Mouse (Mus musculus): ENCODE results near the gene C1s2.
"Not testable (repeated sequence)": the region's sequence is repeated elsewhere in the genome, so short reads cannot be mapped to it uniquely, and the experiment has no call there.

Gene C1s2

DNA sequence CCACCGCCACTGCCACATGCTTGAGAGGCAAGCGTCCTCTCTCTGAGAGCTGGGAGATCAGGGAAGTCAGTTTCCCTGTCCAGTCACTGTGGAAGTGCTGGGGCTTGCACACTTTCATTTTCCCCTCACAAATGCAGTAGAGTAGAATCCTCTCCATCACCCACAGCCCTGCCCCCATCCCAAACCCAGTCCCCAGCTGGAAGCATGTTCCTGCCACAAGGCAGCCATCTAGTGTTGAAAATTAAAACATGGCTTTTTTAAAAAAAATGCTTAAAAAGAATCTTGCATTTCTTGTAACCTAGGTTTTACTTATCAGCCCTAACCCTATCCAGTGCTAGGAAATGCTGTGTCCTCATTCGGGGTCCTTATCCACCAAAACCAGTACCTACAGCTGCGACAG lies 4.2 kb upstream of the C1s2 start:
- no peak for DNase-seq (ENCODE audit: low spot score in 2 of 2)

DNA sequence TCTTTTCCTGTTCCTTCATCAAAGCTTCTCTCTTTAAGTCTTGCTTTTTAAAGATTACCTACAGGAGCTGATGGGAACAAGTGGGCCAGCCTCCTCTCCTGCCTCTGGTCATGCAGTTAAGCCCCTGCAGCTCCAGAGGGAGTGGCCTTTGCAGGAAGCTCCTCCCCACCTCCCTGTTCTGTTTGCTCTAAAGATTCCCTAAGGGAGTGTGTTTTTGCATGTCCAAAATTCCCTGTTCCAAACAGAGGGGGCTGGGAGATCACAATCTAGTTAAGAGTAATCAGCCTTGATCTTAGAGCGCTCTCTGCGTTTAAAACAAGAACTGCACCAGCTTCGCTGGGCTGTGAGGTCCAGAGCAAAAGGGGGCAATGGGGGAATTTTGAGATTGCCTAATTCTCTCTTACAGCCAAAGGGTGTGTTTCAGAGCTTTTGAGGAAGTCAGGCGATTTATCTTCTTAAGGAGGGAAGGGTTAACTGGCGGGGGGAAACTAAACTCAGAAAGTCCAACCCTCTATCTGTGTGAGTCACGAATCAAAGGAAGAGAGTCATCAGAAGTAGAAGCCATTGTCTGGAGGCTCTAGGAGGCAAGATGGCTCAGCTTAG lies 1.1 kb upstream of the C1s2 start:
- not testable (repeated sequence) for DNase-seq (ENCODE audit: low spot score in 2 of 2)

DNA sequence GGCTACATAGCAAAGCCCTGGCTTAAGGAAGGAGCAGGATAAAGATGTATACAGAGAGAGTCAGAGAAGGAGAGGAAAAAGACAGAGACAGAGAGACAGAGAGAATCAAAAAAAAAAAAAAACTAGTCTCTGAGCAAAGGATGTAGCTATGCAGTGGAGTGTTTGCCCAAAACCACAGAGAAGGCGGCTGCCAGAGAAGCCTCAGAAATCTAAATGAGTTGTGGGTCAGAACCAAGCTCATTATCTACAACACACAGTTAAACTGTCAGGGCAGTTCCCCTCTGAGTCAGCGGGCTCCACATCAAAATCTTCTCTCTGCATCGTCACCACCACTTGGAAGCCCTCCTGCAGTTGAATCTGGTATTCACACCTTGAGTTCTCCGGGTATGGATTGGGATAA lies 5.1 kb downstream of the C1s2 start:
- DNase-seq (ENCODE audit: low spot score in 2 of 2): no peak

DNA sequence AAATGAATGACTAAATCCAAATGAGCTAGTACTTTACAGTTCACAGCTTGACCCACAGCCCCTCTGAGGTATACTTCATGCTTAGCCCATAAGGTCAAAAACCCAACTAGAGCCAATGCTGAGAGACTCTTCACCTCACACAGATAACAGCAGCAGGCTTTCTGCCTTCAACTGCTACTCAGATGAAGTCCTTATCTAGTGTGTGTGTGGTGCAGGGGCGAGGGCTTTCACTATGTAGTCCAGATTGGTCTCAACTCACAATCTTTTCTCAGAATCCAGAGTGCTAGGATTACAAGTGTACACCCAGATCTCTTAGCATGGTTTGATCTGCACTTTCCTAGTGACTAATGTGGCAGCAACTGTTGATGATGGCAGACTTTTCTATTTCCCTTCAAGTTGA lies 9.7 kb downstream of the C1s2 start:
- DNase-seq (ENCODE audit: low spot score in 2 of 2): not testable (repeated sequence)

DNA sequence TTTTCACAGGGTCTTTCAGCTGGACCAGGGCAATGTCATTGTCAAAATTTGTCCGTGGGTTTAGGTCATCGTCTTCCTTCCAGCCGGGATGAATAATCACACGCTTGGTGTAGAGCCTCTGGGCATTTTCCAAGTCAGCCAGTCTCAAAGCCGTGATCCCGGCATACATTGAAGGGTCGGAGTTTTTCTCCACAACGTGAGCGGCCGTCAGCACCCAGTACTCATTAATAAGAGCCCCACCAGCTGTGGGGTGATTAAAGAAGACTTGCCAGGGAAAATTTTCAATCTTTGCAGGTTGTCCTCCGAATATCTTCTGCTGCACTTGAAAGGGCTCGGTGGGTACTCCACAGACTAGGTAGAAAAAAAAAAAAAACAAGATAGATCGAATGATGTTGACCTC lies 10.3 kb downstream of the C1s2 start:
- no peak for DNase-seq (ENCODE audit: low spot score in 2 of 2)

DNA sequence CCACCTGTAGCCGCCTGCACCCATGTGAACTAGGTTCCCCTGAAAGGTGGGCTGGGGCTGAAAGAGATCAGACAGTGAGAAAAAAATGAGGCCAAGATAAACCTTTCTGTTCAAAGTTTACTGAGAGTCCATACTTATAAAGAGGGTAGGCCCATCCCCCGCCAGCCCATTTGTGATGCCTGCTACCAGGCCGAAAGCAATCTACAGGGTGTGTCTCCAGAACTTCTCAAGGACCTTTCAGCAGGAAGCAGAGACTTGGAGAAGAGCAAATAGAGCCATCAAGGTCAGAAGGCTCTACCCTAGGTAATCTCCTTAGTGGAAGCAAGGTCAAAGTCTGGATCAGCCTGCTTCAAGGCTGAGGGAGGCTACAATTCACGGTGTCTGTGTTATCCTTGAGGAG lies 33.9 kb downstream of the C1s2 start:
- DNase-seq (ENCODE audit: low spot score in 2 of 2): no peak

DNA sequence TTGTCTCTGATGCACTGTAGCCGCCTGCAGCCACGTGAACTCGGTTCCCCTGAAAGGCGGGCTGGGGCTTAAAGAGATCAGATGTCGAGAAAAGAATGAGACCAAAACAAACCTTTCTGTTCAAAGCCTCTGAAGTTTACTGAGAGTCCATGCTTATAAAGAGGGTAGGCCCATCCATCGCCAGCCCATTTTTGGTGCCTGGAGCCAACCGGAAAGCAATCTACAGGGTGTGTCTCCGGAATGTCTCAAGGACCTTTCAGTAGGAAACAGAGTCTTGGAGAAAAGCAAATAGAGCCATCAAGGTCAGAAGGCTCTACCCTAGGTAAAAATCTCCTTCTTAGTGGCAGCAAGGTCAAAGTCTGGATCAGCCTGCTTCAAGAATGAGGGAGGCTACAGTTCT lies 42.8 kb downstream of the C1s2 start:
- no peak for DNase-seq (ENCODE audit: low spot score in 2 of 2)

DNA sequence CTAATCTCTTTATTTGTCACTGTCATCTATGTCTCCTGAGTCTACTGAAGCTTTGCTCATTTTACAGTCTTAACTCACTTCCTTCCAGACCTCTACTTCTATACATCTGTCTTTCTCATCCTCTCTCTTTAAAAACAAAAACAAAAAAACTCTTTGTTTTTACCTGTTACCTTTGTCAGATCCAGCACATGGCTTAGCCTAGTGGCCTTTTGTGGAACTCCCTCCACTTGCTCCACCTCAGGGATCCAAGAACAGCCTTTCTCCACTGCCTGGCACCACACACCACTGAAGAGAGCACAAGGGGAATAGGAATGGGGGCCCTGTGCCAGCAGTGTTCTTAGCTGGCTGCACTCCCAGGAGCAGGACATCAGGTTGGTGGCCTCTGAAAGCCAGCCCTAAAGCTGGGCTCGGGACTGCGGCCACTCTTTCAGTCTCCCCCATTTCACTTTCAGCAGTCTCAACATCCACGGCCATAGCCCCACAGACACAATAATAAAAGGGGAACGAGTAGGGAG lies 43.6 kb downstream of the C1s2 start:
- no peak for DNase-seq (ENCODE audit: low spot score in 2 of 2)

DNA sequence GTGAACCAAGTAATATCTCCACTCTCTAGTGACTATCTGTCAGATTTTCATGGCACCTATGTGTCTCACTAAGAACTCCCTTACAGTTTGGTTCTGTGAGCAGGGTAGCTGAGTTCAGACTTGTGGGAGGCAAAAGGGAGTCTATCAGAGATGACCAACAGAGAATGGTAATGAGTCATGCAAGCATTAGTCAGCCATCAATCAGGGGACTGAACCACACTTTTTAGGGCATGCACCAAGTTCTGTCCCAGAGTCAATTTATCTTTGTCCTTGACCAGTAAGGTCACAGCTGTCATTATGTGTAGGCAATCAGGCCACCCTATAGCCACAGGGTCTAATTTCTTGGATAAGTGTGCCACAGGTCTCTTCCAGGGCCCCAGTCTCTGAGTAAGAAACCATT lies 47.1 kb downstream of the C1s2 start:
- DNase-seq (ENCODE audit: low spot score in 2 of 2): no peak

DNA sequence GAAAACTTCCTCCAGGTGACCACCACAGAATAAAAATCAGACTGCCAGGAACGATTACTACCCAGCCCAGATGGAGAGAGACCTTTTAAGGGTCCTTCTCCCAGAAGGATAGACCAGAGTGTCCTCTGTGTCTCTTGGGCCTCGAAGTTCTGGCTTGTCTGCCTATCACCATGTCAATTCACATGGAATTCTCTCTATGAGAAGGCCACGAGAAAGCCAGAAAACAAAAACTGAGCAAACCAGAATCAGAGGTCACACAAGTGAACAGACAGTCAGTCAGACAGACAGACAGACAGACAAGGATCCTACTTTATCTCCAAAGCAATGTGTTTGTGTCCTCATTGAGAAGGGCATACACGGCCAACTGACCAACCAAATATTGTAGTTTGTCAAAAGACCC lies 49.6 kb downstream of the C1s2 start:
- DNase-seq (ENCODE audit: low spot score in 2 of 2): no peak

DNA sequence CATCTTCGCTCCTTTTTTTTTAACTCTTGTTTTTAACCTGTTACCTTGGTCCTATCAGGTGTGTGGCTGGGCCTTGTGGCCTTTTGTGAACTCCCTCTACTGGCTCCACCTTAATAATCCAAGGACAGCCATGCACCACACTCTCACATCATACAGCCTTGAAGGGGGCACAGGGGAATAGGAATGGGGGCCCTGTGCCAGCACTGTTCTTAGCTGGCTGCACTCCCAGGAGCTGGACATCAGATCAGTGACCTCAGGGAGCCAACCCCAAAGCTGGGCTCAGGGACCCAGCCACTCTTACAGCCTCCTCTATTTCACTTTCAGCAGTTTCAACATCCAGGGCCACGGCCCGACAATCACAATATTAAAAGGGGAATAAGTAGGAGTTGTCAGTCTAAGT lies 50.1 kb downstream of the C1s2 start:
- DNase-seq (ENCODE audit: low spot score in 2 of 2): no peak

DNA sequence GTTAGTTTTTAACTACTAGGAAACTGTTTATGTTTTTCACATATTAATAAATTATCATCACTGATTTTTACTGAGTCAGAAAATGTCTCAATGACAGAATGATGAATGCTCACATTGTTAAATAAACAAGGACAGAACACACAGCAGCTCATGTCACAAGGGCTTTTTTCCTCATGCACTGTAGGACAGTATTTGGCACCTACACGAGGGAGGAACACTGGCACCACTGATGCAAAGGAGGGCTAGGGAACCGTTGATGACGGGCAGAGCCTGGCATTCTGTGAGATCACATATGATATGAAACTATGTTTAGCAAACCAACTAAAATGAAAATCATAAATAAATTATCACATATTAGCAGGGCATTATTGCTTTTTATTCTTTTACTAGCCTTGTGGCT lies 51.0 kb downstream of the C1s2 start:
- DNase-seq (ENCODE audit: low spot score in 2 of 2): no peak

DNA sequence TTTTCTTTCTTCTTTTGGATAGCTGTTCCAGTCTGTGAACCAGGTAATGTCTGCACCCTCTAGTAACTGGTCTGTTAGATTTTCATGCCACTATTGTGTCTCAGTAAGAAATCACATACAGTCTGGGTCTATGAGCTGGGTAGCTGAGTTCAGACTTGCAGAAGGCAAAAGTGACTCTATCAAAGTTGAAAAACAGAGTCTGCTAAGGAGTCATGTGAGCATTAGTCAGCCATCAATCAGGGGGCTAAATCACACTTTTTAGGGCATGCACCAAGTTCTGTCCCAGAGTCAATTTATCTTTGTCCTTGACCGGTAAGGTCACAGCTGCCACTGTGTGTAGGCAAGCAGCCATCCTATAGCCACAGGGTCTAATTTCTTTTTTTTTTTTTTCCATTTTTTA lies 53.7 kb downstream of the C1s2 start:
- no peak for DNase-seq (ENCODE audit: low spot score in 2 of 2)

DNA sequence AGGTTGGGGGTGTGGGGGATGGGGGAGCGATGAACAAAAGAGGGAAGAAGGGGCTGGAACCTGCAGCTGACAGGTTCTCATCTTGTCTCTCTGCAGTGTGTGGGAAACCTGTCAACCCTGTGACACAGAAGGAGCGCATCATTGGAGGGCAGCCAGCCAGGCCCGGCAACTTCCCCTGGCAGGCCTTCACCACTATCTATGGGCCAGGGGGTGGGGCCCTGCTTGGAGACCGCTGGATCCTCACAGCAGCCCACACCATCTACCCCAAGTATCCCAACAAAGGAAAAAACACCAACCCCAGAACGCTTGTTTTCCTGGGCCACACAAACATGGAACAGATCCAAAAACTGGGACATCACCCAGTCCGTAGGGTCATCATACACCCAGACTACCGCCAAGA lies 55.7 kb downstream of the C1s2 start:
- DNase-seq (ENCODE audit: low spot score in 2 of 2): not testable (repeated sequence)

DNA sequence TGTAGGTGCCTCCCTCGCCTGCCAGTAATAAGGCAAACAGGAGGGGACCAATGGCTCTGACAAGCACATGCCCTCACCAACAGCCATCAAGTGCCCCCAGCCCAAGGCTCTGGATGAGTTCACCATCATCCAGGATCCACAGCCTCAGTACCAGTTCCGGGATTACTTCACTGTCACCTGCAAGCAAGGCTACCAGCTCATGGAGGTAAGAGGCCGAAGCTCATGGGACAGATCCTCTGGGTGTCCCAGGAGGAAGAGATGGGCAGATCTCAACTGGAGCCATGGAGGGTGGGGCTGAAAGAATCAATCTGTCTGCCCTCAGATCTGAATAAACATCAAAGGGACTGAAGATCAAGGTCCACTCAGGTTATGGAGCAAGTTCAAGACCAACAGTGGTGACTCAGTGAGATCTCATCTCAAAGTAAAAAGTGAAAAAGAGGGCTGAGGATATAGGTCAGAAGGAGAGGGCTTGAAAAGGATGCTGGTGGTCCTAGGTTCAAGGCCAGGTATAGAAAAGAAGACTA lies 60.7 kb downstream of the C1s2 start:
- DNase-seq (ENCODE audit: low spot score in 2 of 2): not testable (repeated sequence)
